14 mouse cellular contexts compared by ENCODE assay signal in the genomic region with DNA sequence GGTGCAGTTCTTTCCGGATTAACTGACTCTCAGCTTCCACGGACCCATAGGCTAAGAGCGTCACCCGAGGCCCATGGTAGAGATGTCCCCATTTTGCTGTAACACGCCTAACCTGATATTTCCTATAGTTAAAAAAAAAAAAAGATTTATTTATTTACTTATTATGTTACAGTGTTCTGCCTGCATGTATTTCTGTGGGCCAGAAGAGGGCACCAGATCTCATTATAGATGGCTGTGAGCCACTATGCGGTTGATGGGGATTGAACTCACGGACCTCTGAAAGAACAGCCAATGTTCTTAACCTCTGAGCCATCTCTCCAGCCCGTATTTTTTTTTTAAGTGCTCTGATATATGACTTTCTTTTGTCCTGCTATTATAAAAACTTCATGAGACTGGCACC.
DNase-seq lines count a peak whose midpoint lies in the region; ATAC-seq and TF ChIP-seq lines count a peak whose summit lies in the region.
"Had no signal": no experiment of that assay in that cellular context is flagged by ENCODE, and none has a peak within 500 bp of the region (broad histone marks: within the 10 kb centered on the region; RNA-seq: fewer than 3 reads in every experiment).

No protein-coding gene starts in this region.

- 86% methylated on average over 8 of the region's 8 CpGs for WGBS in intestine, postnatal 0 days
- WGBS in intestine, embryonic 15.5 days: 84% methylated on average over 8 of the region's 8 CpGs
- 83% methylated on average over 8 of the region's 8 CpGs for WGBS in midbrain, postnatal 0 days
- 83% methylated on average over 8 of the region's 8 CpGs for WGBS in midbrain, embryonic 16.5 days

- TF ChIP-seq CTCF in intestine, postnatal 0 days (IDR thresholded peaks at IDR 0.05; ENCODE audit: low read depth): peak; percentile 50
- peak; percentile 73 for TF ChIP-seq CTCF in midbrain, postnatal 0 days (IDR thresholded peaks at IDR 0.05)
- TF ChIP-seq CTCF in MEL (IDR thresholded peaks at IDR 0.05 in 2 of 3, conservative IDR thresholded peaks at IDR 0.05 in 1 of 3; ENCODE audit: control insufficient read depth in 1 of 3, insufficient read depth in 1 of 3, low read depth in 2 of 3, low read length in 3 of 3, poor library complexity in 1 of 3, severe bottlenecking in 1 of 3): peak; percentile 10 to 41 (median 35); a peak in 4 of 6 replicates

- no peak overlapping the region for H3K4me2 ChIP-seq in intestine, postnatal 0 days (replicated peaks; ENCODE audit: low read depth)
- no peak overlapping the region for H3K4me2 ChIP-seq in intestine, embryonic 15.5 days (replicated peaks)
- no peak overlapping the region for H3K4me2 ChIP-seq in midbrain, postnatal 0 days (ENCODE audit: low read depth, low read length, poor library complexity, severe bottlenecking)
- H3K4me2 ChIP-seq in midbrain, embryonic 16.5 days (ENCODE audit: low read length): no peak overlapping the region
- H3K4me2 ChIP-seq: forebrain, embryonic 13.5 days; heart, embryonic 13.5 days; kidney, embryonic 15.5 days; limb, embryonic 12.5 days; neural tube, embryonic 13.5 days had no signal

- H3K27ac ChIP-seq in intestine, postnatal 0 days (ENCODE audit: low read depth, low read length): no peak overlapping the region
- no peak overlapping the region for H3K27ac ChIP-seq in intestine, embryonic 15.5 days
- H3K27ac ChIP-seq in midbrain, postnatal 0 days (ENCODE audit: low read depth, low read length): no peak overlapping the region
- no peak overlapping the region for H3K27ac ChIP-seq in midbrain, embryonic 16.5 days (ENCODE audit: low read length)
- H3K27ac ChIP-seq in MEL (ENCODE audit: control insufficient read depth, low read depth, low read length): no peak overlapping the region
- H3K27ac ChIP-seq: forebrain, embryonic 13.5 days; heart, embryonic 13.5 days; kidney, embryonic 15.5 days; limb, embryonic 12.5 days; liver, embryonic 14.5 days; neural tube, embryonic 13.5 days had no signal

- H3K27me3 ChIP-seq in intestine, postnatal 0 days (replicated peaks; ENCODE audit: control insufficient read depth, insufficient read depth, low read length): no peaks in the 10 kb centered on the region
- no peaks in the 10 kb centered on the region for H3K27me3 ChIP-seq in intestine, embryonic 15.5 days (replicated peaks)
- H3K27me3 ChIP-seq in midbrain, postnatal 0 days (ENCODE audit: insufficient read depth, low read length): no peaks in the 10 kb centered on the region
- no peaks in the 10 kb centered on the region for H3K27me3 ChIP-seq in midbrain, embryonic 16.5 days (ENCODE audit: control insufficient read depth, insufficient read depth, low read depth, low read length)
- no peaks in the 10 kb centered on the region for H3K27me3 ChIP-seq in MEL (ENCODE audit: control insufficient read depth in 1 of 2, insufficient read depth in 2 of 2, low read length in 2 of 2)
- H3K27me3 ChIP-seq: forebrain, embryonic 13.5 days; heart, embryonic 13.5 days; kidney, embryonic 15.5 days; neural tube, embryonic 13.5 days had no signal

- no peak for DNase-seq in midbrain, postnatal 0 days (ENCODE audit: low spot score)
- peak; percentile 14 for DNase-seq in MEL (ENCODE audit: low read depth, low spot score)
- DNase-seq in cerebellum, adult 18-20 months: no peak
- no peak for DNase-seq in adrenal gland, adult 2 months
- DNase-seq: thymus, postnatal 25 days had no signal

- H3K36me3 ChIP-seq in intestine, postnatal 0 days (ENCODE audit: control insufficient read depth, insufficient read depth): no peaks in the 10 kb centered on the region
- no peaks in the 10 kb centered on the region for H3K36me3 ChIP-seq in intestine, embryonic 15.5 days
- no peaks in the 10 kb centered on the region for H3K36me3 ChIP-seq in midbrain, postnatal 0 days (ENCODE audit: insufficient read depth, low read length)
- no peaks in the 10 kb centered on the region for H3K36me3 ChIP-seq in midbrain, embryonic 16.5 days (ENCODE audit: control insufficient read depth, insufficient read depth, low read length)
- H3K36me3 ChIP-seq in MEL (ENCODE audit: control insufficient read depth in 1 of 2, insufficient read depth in 2 of 2, low read length in 2 of 2): no peaks in the 10 kb centered on the region
- H3K36me3 ChIP-seq: heart, embryonic 13.5 days; kidney, embryonic 15.5 days; limb, embryonic 12.5 days; neural tube, embryonic 13.5 days had no signal

- no peaks in the 10 kb centered on the region for H3K4me1 ChIP-seq in intestine, postnatal 0 days (replicated peaks; ENCODE audit: control insufficient read depth, insufficient read depth, low read length)
- no peaks in the 10 kb centered on the region for H3K4me1 ChIP-seq in intestine, embryonic 15.5 days (replicated peaks)
- H3K4me1 ChIP-seq in midbrain, postnatal 0 days (ENCODE audit: insufficient read depth, low read length): no peaks in the 10 kb centered on the region
- peaks cover 6% of the 10 kb centered on the region; the same call in 1 of the 2 replicates for H3K4me1 ChIP-seq in midbrain, embryonic 16.5 days (ENCODE audit: control insufficient read depth, insufficient read depth, low read length)
- H3K4me1 ChIP-seq in MEL (ENCODE audit: control insufficient read depth in 1 of 2, insufficient read depth in 2 of 2, low read length in 2 of 2): no peaks in the 10 kb centered on the region
- H3K4me1 ChIP-seq: kidney, embryonic 15.5 days; limb, embryonic 12.5 days had no signal

- peak; percentile 32 for TF ChIP-seq RAD21 in MEL (IDR thresholded peaks at IDR 0.05; ENCODE audit: low read depth, low read length)

- H3K9me3 ChIP-seq in intestine, postnatal 0 days (ENCODE audit: control insufficient read depth): no peaks in the 10 kb centered on the region
- no peaks in the 10 kb centered on the region for H3K9me3 ChIP-seq in intestine, embryonic 15.5 days
- no peaks in the 10 kb centered on the region for H3K9me3 ChIP-seq in midbrain, postnatal 0 days (ENCODE audit: low read length)
- no peaks in the 10 kb centered on the region for H3K9me3 ChIP-seq in midbrain, embryonic 16.5 days (replicated peaks; ENCODE audit: control insufficient read depth, low read length, poor library complexity, severe bottlenecking)
- H3K9me3 ChIP-seq in MEL (replicated peaks; ENCODE audit: insufficient read depth, low read length): no peaks in the 10 kb centered on the region
- H3K9me3 ChIP-seq: forebrain, embryonic 13.5 days; heart, embryonic 13.5 days; kidney, embryonic 15.5 days; limb, embryonic 12.5 days; neural tube, embryonic 13.5 days had no signal

- H3K9ac ChIP-seq in intestine, postnatal 0 days (ENCODE audit: low read depth, low read length): no peak overlapping the region
- no peak overlapping the region for H3K9ac ChIP-seq in intestine, embryonic 15.5 days
- H3K9ac ChIP-seq in midbrain, postnatal 0 days (replicated peaks; ENCODE audit: low read length, poor library complexity, severe bottlenecking): no peak overlapping the region
- no peak overlapping the region for H3K9ac ChIP-seq in midbrain, embryonic 16.5 days (ENCODE audit: low read depth, low read length)
- H3K9ac ChIP-seq in MEL (ENCODE audit: control insufficient read depth, low read depth, low read length, poor library complexity, severe bottlenecking): no peak overlapping the region
- H3K9ac ChIP-seq: forebrain, embryonic 13.5 days; heart, embryonic 13.5 days; kidney, embryonic 15.5 days; limb, embryonic 12.5 days; liver, embryonic 14.5 days; neural tube, embryonic 13.5 days had no signal

- TF ChIP-seq EP300 in MEL (IDR thresholded peaks at IDR 0.05; ENCODE audit: low read depth in 1 of 2, low read length in 2 of 2): no peak

- H3K79me2 ChIP-seq in MEL (ENCODE audit: control insufficient read depth, insufficient read depth, low read length, poor library complexity): no peaks in the 10 kb centered on the region

- no peak for TF ChIP-seq POLR2A in MEL (IDR thresholded peaks at IDR 0.05; ENCODE audit: control insufficient read depth in 1 of 2, insufficient read depth in 1 of 2, low read depth in 1 of 2, low read length in 2 of 2, poor library complexity in 1 of 2)

- no peak for ATAC-seq in intestine, postnatal 0 days
- ATAC-seq in intestine, embryonic 15.5 days: no peak
- no peak for ATAC-seq in midbrain, postnatal 0 days (ENCODE audit: low FRiP score)
- ATAC-seq in midbrain, embryonic 16.5 days: no peak
- ATAC-seq: forebrain, embryonic 13.5 days had no signal

- no peak overlapping the region for H3K4me3 ChIP-seq in intestine, postnatal 0 days (ENCODE audit: low read depth, low read length)
- H3K4me3 ChIP-seq in intestine, embryonic 15.5 days (replicated peaks): no peak overlapping the region
- no peak overlapping the region for H3K4me3 ChIP-seq in midbrain, postnatal 0 days (ENCODE audit: low read depth, low read length)
- no peak overlapping the region for H3K4me3 ChIP-seq in midbrain, embryonic 16.5 days (ENCODE audit: low read depth, low read length)
- H3K4me3 ChIP-seq in MEL (ENCODE audit: control insufficient read depth in 1 of 2, insufficient read depth in 1 of 2, low read depth in 2 of 2, low read length in 2 of 2): no peak overlapping the region
- H3K4me3 ChIP-seq: forebrain, embryonic 13.5 days; heart, embryonic 13.5 days; kidney, embryonic 15.5 days; limb, embryonic 12.5 days; neural tube, embryonic 13.5 days had no signal

TF ChIP-seq in MEL, 35 proteins besides CTCF, POLR2A, EP300 and RAD21:
- TF ChIP-seq SMC3 (IDR thresholded peaks at IDR 0.05; ENCODE audit: low read depth, low read length): peak; percentile 25; the same call in 1 of the 2 replicates
- no peak for TF ChIP-seq MAFK (IDR thresholded peaks at IDR 0.05; ENCODE audit: borderline replicate concordance, low read depth, low read length)
